Mouse (Mus musculus) right cerebral cortex, postnatal 14 days (tissue): ENCODE data around the gene Prss12.
A peak's percentile ranks its signal among the peaks of the same experiment; 100 is the strongest.

Experiments used
- DNase-seq: peaks from one replicate; pipeline ENCODE4 v3.0.0; 2022

Gene Prss12

GRCm38 (mm10) chr3:123446708-123447537, at the start of gene Prss12:
Prss12 (plus strand) TSS chr3:123446913.
- peak; percentile 61 for DNase-seq

DNA sequence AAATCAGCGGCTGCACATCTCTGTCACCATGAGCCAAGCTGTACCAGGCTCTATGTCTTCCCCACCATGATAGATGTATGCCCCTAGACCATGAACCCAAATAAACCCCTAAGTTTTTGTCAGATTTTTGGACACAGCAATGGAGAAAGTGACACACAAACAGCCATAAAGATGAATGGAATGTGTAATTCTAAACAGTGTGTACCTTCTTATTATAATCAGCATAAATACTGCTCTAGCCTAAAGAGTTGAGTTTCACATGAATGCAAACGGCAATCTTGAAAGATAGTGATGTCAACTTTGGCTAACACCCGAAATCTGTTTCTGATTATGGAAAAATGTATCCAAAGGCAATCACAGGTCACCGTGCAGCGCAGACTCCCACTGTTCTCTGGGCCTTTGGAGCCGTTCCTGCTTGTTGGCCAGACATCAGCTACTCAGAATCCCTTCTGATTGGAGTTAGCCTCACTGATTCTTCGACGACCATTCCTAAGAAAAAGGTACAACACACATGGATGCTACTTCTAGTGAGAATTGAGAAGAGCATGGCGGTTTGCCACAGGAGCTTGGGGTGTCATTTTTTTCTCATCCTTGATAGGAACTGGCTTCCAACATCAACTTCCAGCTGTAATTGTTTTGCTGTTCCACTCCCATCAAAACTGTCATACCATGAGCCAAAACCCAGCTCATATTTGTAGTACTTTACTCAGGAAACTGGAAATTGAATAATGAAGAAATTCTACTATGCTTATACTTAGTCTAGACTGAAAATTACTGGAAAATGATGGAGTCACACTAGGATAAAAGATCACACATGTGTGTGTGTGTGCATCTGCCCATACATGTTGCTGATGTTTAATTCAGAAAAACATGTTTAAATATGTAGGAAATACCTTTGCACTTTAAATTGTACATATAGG, 48.9 kb upstream of the Prss12 start:
- no peak for DNase-seq

- DNase-seq: no peak
These were observed 41.8 kb upstream of the Prss12 start for GRCm38 (mm10) chr3:123404945-123405344.

GRCm38 (mm10) chr3:123411821-123412578, 34.7 kb upstream of the Prss12 start:
- DNase-seq: no peak

DNA sequence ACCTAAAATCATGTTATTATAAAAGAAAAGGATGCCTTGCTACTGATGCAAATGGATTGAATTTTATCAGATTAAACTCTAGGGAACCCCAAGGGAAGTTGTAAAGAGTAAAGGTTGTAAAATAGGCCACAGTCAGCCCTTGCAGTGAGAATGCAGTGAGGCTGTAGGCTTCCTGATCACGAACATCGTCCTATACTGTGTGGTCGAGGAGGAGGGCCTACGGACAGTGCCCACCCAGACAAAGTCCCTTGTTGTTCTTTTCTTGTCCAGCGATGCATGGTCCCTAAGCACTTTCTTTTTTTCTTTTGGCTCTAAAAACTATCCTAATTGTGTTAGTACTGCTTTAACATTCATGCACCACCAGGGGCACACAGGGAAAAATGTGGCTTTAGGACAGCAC, 33.5 kb upstream of the Prss12 start:
- DNase-seq: no peak

- no peak for DNase-seq
These were observed 21.1 kb upstream of the Prss12 start for GRCm38 (mm10) chr3:123425647-123426046.

DNA sequence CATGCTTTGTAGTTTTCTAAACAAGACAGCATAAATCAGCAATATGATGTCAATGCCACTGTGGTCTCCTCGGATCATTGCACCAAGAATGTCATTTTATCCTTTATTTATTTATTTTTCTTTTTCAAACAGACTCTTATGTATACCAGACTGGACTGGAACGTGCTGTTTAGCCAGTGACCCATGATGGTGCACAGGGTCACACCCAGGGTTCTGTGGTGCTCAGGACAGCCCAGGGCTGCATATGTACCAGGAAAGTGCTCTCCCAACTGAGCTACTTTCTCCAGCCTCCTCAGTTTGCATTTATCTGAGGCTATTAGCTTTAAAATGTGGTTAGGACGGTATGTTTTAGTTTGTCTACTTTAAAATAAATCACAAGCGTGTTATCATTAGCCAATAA, 18.7 kb upstream of the Prss12 start:
- DNase-seq: no peak

GRCm38 (mm10) chr3:123429597-123430458, 16.9 kb upstream of the Prss12 start:
- DNase-seq: no peak

DNA sequence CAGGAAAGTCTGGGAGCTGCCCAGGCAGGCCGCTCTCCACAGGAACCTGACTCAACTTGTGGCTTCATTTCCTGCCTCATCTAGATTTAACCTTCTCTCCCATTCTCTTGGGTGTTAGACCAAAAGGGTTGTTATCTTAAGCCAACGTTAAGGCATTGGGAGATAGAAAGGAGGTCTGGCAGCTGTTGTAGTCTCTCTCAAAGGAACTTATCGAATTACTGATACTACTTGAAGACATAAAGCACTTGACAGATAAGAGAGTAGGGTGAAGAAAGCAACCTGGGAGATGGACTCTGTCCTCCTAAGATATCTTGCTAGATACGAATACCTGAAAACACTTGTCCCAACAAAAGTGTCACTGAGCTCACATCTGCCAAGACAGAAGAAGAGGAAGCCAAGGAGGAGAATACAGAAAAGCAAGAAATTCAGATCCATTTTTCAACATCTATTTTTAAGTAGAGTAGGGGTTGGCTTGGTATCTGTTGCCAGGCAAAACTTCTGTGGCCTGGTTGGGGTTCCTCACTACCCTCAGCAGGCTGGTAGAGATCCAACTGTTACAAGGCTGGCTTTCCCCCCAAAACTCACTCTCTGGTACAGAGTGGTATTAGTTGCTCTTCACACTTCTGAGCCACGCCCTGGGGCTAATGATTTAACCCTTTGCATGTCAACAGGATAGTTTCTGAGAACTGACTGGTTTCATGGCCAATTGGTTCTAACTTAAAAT, 14.6 kb upstream of the Prss12 start:
- DNase-seq: no peak

- DNase-seq: no peak
These were observed 13.4 kb upstream of the Prss12 start for GRCm38 (mm10) chr3:123433362-123433761.

DNA sequence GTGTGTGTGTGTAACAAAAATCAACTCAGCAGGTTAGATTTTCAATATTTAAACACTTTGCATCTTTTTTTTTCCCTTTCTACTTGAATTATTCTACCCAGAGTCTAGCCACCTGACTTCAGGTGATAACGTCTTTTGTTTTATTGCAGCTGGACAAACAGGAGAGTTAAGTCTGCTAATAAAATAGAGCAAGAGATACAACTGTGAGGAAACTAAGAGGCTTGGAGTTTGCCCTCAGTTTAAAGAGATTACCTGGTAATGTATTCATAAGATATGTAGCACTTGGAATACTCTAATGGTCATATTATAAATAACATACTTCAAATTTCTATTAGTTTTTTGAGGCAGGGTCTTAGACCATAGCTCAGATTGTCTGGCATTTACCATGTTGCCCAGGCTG, 9.1 kb upstream of the Prss12 start:
- DNase-seq: no peak

- DNase-seq: no peak
These were observed 6.2 kb upstream of the Prss12 start for GRCm38 (mm10) chr3:123440490-123440889.

DNA sequence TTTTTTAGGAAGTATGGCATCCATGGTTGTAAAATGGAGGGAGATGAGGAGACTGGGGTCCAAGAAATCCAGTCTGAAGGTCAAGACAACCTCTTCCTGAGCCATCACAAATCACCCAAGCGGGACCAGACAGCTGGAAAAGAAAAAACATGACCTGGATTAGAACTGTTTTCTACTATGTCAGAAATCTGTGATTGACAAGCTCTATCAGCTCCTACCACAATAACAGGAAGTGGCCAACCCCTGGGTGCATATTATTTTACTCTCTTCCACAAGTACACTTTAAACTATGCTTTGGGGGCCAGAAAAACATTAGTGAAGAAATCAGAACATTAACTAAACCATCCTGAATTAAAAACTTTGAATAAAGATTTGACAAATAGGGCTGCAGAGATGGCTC, 2.2 kb upstream of the Prss12 start:
- no peak for DNase-seq

GRCm38 (mm10) chr3:123447538-123448059, 886 bp downstream of the Prss12 start:
- peak; percentile 11 for DNase-seq

DNA sequence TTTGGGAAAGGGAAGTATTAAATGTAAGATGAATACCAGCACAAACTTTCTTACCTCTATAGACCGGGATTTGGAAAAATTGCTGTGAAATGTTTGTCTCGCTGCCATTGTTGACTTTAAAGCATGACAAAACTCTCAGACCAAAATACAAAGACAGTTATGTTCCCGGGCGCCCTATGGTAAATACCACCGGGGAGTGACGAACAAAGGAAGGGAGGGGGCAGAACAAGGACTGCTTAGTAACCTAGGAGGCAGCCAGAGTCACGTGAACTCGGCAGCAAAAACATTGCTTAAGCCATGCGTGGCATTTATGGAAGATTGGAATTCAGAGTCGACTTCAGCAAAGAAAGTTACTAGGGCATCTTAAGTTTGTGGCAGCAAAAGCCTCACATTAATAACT, 1.4 kb downstream of the Prss12 start:
- no peak for DNase-seq

DNA sequence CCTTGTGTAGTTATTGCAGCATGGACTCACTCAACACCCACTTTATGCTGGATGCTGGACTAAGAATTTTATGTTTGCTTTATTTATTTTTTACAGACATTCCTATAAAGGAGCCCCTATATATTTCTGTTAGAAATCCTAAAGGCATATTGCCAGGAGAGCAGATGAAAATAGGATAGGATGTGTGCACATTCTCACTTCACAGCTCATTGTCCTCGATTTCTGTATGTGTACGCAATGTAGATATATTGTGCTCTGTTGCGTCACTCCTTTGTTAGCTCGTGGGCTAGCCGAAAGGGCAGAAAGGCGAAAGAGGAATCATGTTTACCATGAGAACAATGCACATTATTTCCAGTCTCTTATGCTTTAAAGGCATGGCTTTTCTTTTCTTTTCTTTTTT, 3.4 kb downstream of the Prss12 start:
- no peak for DNase-seq

DNA sequence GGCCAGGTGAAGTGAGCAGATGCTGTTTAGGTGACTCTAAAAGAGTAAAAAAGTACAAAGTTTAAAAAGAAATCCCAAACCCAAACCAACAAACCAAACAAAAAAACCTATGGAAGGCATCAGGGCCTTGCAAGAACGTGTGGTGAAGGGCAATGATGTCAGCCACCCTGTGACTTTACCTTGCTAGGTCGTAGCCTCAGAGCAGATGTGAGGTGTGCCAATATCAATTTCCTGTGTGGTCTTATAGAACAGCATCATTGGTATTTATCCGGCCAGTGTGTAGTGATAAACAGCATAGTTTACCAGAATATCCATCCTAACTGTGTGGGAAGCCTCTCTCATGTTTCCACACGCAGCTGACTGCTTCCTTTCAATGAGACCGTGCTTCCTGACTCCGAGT, 6.2 kb downstream of the Prss12 start:
- DNase-seq: no peak

- DNase-seq: no peak
These were observed 12.8 kb downstream of the Prss12 start for GRCm38 (mm10) chr3:123459492-123459891.

DNA sequence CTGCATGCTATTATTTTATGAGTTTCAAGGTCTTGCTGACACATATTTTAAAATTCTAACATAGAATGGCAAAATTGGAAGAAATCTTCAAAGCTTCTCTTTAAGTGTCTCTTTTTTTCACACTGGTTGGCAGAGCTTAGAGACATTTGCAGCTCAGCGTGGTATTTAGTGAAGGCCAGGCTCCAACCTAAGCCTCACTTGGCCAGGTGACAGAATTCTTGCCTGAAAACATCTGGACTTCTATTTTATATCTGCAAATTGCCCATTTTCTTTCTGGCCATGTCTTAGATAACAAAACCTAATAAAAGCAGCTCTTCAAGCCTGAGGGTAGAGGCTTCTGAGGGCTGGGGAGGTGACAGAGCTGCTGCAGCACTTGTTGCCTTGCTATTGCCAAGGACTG, 13.7 kb downstream of the Prss12 start:
- DNase-seq: no peak

GRCm38 (mm10) chr3:123462264-123462663, 15.6 kb downstream of the Prss12 start:
- no peak for DNase-seq

GRCm38 (mm10) chr3:123476833-123477232, 30.1 kb downstream of the Prss12 start:
- DNase-seq: no peak
